Mouse (Mus musculus): Measurements from ENCODE around the gene Catsper4.
"Not testable (repeated sequence)": the region's sequence is repeated elsewhere in the genome, so short reads cannot be mapped to it uniquely, and the experiment has no call there.

The Catsper4 gene

DNA sequence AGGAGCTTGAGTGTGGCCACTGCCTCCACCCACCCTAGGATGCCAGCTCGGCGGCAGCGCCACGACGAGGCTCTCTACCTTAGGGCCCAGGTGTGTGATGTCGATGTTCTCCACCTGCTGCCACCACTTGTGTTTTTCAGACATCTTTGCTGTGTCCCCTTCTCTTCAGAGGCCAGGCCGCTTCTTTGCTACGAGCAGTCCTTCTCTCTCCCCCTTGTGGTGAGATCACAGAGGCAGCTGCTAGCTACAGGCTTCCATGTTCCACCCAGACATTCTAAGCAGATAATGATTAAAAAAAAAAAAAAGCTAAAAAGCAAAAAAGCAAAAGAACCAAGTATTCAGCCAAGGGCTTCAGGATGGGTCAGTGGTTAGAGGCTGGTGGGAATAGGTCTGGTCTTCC lies at the start of gene Catsper4:
Gene Catsper4, minus strand, starts transcription at position 190 of the 400 bp plus-strand sequence.
- no peak for DNase-seq

DNA sequence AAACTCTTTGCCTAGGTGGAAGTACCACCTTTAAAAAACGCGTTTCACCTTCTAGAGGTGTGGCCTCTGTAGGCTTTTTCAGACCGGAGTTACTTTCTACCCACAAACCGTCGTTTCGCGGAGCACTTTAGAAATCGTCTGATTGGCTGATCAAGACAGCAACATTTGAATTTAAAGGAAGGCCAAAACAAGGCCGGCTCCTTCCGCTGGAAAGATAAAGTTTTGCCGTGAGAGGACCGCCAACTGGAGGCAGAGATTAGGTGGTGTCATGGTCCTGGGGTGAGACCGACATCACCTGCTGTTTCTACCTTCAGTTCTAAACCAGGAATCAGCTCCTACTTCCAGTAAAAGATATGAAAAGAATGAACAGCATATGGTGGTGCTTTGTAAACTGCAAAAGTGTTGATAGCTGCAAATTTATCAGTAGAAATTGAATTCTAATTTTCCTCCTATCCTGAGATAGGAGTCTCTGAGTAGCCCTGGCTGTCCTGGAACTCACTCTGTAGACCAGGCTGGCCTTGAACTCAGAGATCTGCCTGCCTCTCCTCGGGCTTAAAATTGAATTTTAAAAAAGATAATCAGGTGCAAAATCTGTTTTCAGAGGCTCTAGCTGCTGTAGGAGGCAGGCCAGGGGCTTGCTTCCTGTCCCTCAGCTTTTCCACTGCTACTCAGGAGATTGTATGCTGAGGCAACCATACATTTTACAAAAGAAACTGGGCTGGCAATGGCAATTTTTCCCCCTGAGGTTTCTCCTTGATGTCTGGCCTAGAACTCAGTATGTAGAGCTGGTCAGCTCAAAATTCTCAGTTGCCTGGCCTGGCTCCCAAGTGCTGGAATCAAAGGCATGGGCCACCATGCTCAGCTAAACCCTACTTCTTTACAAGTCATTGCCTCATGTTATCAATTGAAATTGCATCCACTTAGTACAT lies 46.5 kb upstream of the Catsper4 start:
- peak; percentile 87 for DNase-seq

DNA sequence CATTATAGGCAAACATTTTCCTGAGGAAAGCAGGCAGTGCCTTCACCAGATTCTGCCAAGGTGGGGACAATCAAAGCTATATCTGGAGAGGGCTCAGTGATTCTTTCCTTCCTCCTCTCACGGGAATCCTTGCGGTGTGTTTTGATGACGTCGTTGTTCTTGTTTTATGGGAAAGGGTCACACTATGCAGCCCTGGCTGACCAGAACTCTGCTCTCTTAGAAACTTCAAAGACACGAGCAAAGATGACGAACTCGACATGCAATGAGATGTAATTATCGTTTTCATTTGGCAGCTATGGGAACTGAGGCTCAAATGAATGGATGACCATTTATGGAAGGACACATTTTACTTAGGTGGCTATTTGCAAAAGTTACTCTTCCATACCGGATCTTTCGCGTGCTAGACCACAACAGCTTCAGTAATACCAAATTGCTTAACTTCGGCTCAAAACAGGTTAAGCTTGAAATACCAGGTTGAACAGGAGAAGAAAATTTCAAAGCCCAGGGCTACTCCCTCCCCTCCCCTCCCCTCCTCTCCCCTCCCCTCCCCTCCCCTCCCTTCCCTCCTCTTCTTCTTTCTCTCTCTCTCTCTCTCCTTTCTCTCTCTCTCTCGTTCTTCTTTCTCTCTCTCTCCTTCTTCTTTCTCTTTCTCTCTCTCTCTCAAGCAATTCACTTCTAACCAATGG lies 45.7 kb upstream of the Catsper4 start:
- DNase-seq, result peak; percentile 59

DNA sequence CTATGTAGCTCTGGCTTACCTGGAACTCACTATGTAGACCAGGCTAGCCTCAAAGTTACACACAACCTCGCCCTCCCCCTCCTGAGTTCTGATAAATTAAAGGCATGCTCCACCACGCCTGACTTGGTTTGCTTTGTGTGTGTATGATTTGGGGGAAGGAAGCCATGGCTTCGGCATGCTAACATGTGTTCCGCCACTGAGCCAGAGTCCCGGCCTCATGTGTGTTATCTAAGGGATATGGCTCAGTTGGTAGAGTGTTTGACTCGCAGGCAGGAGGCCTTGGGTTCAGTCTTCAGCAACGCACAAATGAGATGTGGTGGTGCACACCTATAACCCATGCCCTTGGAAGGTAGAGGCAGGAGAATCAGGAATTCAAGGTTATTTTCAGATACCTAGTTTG lies 44.8 kb upstream of the Catsper4 start:
- peak; percentile 75 for DNase-seq

DNA sequence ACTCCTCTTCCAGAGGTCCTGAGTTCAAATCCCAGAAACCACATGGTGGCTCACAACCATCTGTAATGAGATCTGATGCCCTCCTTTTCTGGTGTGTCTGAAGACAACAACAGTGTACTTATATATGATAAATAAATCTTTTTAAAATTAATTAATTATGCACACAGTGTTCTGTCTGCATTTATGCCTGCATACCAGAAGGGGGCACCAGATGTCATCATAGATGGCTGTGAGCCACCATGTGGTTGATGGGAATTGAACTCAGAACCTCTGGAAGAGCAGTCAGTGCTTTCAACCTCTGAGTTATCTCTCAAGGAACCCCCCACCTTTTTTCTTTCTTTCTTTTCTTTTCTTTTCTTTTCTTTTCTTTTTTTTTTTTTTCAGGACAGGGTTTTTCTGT lies 42.4 kb upstream of the Catsper4 start:
- DNase-seq, result not testable (repeated sequence)

DNA sequence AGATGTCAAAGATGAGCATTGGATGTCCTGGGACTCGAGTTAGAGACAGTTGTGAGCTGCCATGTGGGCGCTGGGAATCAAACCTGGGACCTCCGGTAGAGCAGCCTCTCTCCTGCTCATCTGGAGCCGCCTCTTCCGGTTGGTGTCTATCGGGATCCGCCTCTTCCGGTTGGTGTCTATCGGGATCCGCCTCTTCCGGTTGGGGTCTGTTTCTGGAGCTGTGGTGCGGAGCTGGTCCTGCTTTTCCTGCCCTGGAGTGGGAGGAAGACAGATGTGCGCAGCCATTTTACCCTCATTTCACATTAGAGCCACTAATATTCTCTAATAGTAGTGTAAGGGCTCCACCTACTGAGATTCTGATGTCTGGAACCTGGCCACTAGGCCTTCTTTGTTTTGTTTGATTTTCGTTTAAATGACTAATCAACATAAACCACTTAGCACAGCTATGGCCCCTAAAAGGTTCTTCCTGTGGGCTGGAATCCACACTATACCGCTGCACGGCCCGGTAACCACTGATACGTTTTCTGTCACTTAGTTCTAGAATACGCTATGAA lies 41.0 kb upstream of the Catsper4 start:
- DNase-seq, result peak; percentile 92

DNA sequence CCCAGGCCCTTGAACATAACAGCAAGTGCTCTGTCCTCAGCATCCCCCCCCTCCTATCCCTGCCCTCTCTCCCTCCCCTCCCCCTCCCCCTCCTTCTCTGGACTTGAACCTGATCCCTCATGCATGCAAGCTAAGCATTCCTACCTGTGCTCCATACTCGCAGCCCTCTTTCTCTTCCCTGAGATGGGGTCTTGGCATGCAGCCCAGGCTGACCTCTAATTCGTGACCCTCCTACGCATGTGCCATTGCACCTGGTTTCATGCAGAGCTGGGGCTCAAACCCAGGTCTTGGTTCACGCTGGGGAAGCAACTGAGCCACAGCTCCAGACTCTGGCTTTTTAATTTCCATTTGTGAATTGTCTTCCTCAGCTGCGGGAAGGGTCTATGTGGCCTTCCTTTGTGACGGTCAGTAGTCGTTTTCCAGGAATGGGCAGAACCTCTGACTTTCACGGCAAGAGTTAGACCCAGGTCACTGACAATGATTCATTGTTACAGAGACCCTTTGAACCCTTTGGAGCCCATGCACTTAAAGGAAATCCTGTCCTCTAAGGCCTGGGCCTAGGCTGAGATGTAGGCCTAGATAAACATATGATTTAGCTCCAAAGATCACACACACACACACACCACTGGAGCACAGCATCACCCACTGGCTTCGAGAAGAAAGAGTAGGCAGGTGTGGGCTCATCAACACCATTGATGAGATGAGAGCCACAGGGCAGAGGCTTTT lies 38.8 kb upstream of the Catsper4 start:
- peak; percentile 85 for DNase-seq

DNA sequence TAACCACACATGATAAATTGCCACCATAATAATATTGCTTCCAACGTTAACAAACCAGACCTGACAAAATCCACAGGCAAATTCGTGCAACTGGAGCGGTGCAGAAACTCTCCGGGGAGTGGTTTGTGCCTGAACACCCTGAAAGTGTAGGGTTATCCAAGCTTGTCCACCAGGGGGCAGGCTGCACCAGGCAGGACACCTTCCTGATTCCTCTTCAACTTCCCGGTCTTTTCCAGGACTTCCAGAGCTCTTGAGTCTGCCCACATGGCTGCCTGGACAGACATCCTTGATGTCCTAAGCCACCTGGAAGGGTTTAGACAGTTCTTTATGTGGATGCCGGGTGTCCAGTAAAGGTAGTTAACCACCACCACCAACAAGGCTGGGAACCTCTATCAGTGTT lies 36.0 kb upstream of the Catsper4 start:
- DNase-seq, result peak; percentile 93

DNA sequence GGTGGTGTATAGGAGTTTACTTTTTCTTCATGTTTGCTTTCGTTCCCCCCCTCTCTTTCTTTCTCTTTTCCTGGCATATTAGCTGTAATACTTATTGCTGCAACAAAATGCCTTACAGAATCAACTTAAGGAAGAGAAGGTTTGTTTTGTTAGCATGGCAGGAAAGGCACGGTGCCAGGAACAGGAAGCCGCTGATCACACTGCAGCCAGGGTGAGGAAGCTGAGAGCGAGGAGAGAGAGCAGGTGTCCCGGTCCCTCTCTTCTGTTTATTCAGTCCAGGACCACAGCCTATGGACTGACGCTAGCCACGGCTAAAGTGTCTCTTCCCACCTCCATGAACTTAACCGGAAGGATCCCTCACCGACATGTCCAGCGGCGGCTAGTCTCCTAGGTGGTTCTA lies 31.2 kb upstream of the Catsper4 start:
- no peak for DNase-seq

DNA sequence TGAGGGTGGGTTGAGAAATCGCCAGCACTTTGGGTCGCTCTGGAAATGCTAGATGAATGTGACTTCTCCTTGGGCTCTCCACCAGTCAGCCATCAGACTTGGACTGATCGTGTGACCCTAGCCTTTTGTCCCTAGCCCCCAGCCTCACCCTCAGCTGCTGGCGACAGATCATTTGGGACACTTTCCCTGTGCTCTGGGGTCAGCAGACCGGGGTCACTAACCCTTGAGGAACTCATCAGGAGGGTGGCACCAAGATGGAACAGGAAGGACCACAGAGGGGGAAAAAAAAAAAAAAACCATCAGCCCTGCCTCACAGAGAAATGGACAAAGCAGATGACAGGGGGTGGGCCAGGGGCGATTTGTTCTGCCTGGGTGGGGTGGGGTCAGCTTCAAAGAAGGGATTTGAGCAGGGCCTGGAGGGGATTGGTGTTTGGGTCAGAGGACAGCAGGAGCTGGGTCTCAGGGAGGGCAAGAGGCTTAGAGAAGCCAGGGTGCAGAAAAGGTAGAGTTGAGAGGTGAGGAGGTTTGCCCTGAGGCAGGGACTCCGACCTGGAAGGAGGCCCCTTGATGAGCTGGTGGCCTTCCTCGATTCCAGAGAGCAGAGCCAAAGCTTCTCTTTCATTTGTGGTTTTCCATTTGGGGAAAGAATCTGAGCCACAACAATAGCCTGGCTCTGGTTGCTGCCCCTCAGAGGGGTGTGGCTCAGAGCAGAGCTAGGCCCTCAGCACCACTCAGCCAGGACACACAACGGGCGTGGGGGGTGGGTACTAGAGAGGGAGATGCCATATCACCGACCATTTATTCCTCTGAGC lies 30.2 kb upstream of the Catsper4 start:
- DNase-seq, result peak; percentile 95

DNA sequence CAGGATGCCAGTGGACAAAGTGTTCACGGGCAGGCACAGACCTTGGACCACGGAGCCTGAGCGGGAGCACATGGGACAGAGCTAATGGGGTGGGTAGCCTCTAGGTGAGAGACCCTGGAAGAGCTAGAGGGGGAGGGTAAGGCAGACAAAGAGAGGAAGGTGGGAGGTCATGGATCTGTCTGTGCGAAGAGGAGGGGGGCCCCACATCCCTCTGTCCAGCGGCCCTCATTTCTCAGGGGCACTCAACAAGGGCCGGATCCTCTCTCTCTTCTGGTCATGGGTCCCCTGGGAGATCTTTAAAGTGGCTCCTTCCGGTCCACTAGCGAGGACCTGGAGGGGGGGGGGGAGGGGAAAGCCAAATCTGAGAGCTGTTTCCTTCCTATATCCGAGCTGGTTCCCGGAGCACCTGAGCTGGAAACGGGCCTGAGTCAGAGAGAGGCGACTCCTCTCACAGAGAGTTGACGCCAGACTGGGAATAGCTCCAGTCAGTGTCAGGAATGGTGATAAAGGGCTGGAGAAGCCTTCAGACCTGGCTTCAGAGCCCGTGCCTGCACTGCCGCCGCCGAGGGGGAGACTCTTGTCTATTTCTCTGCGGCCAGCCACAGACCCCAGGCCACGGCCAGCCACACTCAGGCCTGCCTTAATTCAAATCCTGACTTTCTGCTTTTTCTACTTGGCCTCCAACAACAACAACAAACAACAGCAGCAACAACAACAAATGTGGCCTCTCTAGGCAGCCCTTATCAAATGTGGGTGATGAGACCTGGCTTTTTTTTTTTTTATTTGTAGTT lies 29.4 kb upstream of the Catsper4 start:
- peak; percentile 96 for DNase-seq

DNA sequence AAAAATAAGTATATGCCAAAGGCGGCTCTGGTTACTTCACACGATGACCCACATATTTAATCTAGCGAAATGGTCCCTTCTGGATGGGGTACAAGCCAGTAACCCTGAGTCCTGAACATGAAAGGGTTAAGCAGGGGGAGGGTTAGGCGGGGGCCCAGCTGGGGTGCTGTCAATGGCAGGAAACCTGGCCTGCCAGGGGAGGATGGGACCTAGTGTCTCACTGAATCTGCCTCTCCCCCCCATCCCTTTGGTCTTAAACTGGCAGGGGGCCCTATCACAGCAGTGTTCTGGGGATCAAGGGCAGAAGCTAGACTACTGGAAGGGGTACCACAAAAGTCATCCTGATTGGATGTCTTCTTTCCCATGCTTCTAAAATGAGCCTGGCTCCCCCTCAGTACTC lies 28.7 kb upstream of the Catsper4 start:
- peak; percentile 96 for DNase-seq

DNA sequence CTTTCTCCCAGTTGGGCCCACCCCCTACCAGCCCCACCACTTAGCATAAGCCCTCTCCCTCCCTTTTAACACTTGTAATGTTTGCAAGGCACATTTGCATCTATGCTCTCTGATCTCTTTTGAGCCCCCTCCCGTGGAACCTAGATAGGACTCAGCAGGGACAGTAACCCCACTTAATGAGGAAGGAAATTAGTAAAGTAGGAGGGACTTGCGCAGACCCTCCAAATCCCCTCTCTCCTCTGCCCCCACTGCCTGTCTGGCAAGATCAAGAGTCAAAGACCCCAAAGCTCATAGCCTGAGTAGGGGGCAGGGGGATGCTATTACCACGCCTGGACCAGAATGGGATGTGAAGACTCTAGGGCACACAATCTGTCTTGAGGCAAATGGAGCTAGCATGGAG lies 27.7 kb upstream of the Catsper4 start:
- DNase-seq, result peak; percentile 74

DNA sequence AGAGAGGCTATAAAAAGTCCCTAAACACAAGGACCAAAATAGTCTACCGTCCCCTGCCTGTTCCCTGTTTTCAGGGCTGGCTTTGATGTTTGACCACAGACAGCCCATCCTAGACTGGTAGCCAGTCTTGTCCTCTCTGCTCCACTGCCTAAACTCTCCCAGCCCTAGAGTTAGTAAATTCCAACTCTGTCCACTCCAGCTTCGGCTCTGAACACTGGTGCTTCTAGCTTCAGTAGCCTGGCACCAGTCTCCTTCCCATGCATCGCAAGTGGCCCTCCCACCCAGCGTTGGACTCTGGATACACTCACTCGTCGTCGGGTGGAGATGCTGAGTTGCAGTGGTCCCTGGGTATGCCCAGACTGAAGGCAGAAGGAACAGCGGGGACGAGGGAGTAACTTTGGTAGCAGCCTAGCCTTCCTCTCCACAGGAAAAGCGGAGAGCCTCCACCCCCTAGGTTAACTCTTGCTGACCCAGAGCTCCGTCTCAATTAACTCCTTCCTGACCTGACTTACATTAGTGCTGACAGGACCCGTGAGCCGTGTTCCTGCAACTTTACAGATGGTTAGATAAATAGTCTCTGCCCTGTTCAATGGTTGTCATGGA lies 26.6 kb upstream of the Catsper4 start, which contains the start of gene Grrp1:
Gene Grrp1, minus strand, starts transcription at position 385 of the 603 bp plus-strand sequence.
- DNase-seq, result peak; percentile 96

DNA sequence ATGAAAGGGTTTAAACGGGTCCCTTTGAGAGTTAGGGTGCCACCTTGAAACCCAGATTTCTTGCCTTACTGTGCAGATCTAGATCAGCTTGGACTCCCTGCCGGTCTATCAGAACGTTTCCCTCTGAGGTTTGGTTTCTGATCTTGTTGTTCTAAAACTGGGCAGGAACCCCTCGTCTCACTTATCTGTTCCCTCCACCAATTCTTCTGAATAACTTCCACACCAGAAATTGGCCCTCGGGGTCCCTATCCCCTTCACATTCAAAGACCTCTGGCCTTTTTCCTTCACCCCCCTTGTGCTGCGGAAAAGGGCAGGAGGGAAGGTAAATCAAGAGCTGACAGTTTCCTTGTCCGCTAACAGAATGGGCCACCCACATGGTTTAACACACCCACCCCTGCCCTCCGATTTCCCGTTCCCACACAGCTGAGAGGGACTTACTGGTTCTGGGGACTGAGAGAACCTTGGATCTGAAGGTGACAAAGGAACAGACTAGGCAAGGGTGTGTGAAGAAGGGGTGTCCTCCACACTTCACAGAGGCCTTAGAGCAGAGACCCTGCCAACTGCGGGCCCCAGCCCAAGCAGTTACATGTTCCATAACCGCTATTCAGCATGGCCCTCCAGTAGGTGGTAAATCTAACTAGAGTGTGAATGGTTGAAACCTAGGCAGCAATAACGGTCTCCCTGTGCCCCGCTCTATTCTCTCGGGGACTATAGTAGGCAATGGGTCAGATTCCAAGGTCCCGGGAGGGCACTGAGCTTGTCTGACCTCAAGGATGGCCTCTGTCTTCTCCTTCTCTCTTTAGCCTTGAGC lies 25.9 kb upstream of the Catsper4 start:
- DNase-seq, result peak; percentile 91

DNA sequence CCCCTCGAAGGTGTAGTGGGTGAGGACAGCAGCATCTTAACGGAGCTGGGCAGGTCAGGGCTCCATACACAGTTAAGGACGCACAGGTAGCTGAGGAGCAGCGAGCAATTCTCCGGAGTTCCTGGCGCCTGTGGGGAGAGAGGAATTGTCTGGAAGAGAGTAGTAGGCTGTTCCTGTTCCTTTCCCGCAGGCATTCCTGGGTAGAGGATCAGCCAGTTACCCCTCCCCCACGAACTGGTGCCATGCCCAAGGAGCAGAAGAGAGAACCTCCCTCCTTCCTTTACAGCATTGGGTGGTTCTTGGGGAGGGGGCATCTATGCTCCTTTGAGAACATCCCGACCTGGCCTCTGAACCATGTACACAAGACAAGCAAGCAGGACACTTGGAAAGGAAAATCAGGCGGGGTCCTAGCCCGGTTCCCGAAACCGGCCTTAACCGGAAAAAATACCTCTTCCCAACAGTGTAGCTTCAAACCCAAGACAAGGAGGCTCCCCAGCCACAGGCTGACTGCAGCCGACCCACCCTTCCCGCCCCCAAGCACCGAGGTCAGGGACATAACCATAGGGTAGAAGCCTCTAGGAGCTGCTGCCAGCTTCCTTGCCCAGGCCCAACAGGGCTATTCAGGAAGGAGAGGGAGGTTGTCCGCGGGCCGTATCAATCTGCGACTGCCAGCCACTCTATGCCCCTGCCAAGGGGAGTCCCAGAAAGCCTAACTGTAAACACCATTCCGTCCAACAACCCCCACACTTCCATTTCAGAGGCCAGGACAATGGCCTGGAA lies 25.1 kb upstream of the Catsper4 start:
- peak; percentile 93 for DNase-seq

DNA sequence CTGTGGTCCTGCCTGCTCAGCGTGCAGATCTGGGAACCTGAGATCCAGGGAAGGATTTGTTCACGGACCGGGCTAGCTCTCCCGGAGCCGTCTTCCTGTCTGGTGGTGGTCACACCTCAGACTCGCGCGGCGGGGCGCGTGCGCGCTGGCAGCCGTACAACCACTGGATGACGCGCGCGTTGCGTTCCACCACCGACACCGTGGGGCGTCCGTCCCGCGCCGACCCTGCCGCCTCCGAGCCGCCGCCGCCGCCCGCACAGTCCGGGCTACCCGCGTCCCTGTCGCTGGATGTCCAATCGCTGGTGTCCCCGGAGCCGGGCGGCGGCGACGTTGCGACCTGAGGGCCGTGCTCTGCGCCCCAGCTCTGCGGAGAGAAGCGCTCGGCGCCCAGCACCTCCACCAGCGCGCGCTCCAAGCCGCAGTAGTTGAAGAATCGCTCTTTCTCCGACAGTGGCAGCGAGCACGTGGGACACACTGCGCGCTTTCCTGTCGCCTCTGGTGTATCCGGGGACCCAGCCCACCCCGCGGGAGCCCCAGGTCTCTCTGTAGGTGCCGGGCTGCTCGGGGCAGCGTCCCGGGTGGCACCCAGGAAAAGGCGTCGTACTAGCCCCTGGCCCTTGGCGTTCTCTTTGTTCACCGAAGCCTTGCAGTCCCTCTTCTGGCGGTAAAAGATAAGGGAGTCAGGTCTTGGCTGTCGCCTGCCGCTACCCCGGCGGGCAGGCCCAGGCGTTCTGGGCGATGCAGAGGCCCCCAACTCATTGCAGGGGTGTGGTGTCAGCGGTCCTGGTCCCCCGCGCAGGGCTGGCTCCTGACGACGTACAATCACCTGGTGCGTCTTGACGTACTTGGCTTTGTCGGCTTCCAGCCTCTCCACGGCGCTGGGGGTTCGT lies 24.3 kb upstream of the Catsper4 start:
- DNase-seq, result peak; percentile 94

DNA sequence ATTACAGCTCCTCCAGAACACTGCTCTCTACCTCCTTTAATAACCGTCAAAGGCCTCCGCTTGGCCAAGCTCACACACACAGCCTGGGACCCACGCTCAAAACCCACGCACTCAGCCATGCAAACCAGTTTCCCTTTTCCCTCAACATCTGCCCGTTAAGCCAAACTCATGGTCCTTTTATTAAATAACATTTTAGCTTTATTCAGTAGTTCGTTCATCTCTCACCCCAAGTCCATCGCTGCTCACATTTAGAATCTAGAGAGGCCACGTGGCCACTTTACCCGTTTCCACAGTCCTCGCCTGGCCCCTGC lies 23.7 kb upstream of the Catsper4 start:
- no peak for DNase-seq
